Mouse (Mus musculus) thymus, adult 18-20 months (tissue): ENCODE measurements around the gene Cyb5rl.
"Not testable (repeated sequence)": the region's sequence is repeated elsewhere in the genome, so short reads cannot be mapped to it uniquely, and the experiment has no call there.

Source experiments
- DNase-seq, 2 experiments: peaks; one replicate each; pipeline ENCODE4 v3.0.0; 2022; ENCODE audit warnings: mixed read lengths in 2 of 2

The Cyb5rl gene

GRCm38 (mm10) chr4:107064394-107065098 is 2.2 kb upstream of the Cyb5rl start:
- DNase-seq = no peak

DNA sequence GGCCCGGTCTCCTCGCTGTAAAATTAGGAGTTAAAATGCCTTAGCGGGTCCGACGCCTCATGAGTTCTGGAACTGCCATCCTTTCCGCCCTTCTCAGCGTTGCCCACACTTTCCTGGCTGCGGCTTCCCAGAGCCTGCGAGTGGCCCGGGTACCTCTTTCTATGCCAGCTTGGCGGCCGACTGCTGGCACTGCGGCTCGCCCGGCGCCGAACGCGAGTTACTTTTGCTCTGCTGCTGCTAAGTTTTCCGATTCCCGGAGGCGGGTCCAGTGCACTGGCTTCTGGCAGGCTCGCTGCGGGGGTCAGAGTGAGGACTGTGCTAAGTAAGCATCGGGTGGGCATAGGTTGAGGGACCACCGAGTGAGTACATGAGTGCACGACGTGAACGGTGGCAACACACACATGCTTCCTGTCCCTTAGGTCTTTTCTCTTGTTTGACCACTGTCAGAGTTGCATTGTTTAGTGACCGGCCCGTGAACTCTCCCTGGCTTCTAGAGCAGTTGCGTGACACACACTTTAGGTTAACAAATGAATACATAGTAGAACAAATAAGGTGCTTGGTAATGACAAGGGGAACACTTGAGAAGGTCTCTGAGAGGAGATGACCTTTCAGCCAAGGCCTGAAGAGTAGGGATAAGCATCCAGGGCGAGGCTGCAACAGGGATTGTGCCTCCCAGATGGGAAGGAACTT is 508 bp downstream of the Cyb5rl start:
- peak in 1 of 2 experiments; percentile 22 for DNase-seq

DNA sequence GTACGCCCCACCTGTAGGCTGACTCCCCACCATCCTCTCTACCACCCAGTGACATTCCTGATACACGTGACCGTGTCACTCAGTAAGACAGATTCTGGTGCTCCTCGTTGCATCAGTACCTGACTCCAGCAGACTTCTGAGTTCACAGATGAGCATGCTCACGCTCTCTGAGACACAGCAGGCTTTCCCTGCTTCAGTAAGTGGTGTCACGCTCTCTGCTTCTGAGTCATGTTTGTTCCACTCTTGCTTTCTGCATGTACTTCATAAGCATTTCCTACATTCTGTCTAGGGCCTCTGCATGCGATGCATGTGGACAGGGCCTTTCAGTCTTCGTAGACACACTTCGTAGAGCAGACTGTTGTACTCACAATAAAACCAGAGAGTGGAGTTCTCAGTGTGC is 5.6 kb downstream of the Cyb5rl start:
- DNase-seq = no peak

- DNase-seq = no peak
Measured at GRCm38 (mm10) chr4:107075456-107075855, 8.7 kb downstream of the Cyb5rl start.

- no peak for DNase-seq
Measured at GRCm38 (mm10) chr4:107078894-107079293, 12.1 kb downstream of the Cyb5rl start.

DNA sequence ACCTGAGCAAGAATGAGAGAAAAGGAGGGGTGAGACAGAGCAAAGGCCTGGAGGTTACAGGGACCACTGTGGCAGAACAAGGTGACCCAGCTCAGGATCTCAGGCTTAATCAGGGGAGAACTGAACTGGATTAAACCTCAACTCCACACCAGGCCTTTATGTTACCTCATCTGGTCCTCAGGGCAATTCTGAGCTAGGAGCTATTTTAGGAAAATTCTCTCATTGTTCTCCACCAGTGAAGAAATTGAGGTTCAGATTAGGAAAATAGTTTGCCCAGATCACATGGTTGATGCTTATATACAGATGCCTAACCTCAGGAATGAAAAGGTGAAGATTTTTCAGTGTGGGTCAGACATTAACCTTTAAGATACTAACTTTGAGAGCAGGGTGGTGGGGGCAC is 12.9 kb downstream of the Cyb5rl start:
- no peak for DNase-seq

GRCm38 (mm10) chr4:107082185-107082584 is 15.4 kb downstream of the Cyb5rl start:
- no peak for DNase-seq

DNA sequence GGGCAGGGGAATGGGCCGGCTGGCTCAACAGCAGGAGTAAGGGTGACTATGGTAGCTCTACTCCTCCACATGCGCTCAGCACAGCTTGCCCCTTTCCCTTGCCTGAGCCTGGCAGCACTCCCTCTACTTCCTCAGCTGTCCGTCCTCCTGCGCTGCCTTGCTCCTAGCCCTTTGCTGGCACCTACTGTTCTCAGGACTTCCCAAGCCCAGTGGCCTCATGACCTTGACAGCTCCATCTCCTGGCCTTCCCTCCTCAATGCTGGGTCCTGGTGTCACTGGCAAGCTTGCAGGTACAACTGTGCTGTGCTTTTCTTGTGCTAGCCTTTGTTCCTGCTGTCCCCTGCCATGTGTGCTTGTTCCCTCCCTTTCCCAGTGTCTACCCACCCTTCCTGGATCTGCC is 16.3 kb downstream of the Cyb5rl start:
- no peak for DNase-seq

DNA sequence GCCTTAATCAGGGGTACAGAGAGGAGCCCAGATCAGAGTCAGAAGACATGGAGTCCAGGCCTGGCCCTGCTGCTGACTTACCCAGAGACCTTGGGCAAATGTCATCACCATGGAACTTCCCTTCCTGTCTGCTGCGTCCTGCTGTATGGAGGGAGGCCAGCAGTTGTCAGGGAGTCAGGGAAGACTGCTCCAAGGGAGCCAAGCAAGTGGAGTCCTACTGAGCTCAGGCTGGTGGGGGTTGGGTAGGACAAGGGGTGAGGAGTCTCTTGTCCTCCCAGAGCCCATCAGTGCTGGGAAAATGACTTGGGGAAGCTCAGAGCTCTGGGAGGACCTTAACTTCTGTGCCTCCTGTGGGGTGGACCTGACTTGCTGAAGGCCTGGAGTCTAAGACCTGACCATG is 17.6 kb downstream of the Cyb5rl start:
- DNase-seq = no peak

DNA sequence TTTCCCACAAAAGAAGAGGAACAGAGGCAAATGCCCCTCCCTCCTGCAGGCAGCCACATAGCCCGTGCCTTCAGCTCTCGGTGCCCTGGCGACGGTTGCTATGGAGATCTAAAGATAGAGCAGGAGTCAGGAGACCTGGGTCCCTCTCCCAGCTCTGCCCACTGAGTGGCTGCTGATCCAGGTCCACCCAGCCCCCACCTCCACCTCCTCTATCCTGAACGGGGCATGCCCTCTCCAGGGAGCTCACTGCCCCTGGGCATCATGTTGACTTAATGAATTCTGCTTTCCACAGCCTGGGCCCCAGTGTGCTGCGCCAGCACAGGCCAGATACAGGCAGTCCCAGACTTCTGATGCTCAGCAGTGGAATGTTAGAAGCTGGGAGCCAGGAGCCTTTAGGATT is 18.1 kb downstream of the Cyb5rl start:
- no peak for DNase-seq

DNA sequence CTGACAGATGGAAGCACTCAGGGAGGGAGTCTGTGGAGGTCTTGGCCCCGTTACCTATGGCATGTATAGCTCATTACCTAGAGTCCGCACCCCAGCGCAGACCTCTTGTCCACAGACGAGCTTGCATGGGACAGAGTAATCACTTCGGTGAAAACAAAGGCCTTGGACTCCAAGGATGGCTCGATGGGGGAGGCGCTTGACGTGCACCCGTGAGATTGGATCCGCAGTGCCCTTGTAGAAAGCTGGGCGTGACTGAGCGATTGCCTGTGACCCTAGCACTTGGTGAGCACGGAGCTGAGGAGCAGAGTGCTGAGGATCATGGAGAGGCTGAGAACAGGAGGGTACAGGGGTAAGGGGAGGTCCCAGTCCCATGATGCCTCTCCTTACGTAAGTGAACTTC is 24.9 kb downstream of the Cyb5rl start:
- DNase-seq = no peak

DNA sequence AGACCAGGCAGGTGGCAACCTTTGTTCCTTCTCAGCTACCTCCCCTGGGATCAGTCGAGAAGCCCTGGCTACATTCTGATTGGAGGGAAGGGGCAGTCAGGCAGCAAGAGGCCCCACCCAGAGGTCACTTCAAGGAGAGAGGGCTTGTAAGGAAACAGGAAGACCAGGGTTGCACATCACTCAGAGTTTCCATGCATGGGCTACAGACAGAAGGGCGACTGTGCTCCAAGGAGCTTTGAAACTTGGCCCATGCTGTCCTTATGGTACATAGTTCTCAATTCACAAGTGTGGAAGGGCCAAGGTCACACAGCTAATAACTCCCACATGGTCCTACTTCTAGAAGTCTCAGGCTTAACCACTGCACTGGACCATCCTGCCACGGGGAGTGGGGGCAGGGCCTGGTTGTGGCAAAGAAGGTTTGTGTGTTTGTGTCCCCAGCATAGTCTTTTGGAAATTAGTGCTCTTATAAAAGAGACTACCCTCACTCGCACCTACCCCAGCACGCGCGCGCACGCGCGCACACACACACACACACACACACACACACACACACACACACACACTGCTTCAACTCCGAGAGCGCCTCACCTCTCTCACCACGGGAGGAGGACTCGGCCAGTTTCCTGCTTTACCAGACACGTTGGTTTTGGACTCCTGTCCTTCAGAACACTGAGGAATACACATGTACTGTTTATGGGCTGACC is 27.8 kb downstream of the Cyb5rl start:
- DNase-seq = no peak

DNA sequence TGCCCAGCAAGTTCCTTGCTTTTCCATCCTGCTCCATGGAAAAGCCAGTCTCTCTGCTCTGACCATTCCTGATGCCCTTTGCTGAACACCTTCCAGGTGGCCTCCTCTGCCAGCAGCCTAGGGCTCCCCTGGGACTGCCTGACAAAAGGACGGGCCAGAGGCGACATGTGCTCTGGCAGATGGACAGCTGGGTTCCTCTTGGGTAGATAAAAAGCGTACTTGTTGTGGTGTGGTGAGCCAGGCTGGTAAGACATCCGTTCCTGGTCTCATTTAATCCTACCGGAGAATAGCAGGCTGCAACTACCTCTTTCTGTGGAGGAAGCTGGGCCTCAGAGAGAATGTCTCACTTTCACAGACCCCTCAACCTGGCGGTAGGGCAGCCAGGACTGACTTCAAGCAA is 29.3 kb downstream of the Cyb5rl start:
- no peak for DNase-seq

DNA sequence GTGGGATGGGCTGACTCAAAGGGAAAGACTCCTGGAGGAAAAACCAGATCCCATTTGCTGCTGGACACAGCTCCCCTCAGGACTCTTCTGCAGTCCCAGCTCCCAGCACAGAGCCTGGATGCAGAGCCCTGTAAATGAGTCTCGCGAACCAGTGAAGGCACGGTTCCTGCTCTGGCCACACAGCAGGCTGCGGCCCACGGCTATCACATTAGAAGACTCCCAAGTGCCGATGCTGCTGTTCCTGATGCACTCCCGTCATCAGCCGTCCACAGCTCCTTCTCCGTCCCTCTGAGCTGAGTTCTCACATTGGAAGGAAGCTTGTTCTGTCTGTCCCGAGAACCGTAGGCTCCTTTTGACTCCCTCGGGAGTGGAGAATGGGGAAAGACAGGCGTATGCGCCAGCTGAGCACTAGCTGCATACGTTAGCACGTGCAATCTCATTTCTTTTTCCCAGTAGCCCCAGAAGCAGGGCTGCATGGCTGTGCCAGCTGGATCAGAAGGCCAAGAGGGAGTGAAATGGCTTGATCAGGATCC is 30.1 kb downstream of the Cyb5rl start, which contains the start of gene Cdcp2:
Cdcp2 (plus strand) TSS at position 51 of the 533 bp plus-strand sequence.
- no peak for DNase-seq

DNA sequence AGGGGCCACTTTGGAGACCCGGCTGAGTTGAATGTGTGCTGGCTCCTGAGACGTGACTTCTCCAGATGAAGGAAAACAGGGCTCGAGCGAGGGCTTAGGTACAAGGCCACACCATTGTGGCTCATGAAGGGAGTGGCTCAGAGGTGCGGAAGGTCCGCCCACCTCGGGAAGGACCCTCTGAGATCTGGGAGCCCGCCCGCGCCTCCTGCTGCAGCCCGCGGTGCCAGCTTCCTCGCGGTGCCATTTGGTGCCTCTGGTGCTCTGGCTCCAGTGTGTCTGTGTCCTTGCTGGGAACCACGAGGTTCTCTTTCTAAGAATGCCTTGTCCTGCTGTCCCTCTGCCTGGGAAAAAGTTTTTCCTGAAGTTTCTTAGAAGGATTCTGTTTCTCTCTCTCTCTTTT is 31.1 kb downstream of the Cyb5rl start:
- no peak for DNase-seq

DNA sequence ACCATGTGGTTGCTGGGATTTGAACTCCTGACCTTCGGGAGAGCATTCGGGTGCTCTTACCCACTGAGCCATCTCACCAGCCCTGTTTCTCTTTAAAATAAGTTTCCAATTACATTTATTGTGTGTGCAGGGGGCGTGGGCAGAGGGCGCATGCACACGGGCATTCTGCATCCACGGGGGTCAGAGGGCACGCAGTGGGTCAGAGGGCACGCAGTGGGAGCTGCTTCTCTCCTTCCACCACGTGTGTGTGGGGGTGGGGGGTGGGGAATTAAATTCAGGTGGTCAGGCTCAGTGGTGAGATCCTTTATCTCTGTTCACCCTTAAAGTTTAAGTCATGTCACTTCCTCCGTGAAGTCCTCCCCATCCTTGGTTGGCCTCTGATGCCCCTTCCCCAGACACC is 31.6 kb downstream of the Cyb5rl start:
- no peak for DNase-seq

GRCm38 (mm10) chr4:107098791-107099525 is 32.2 kb downstream of the Cyb5rl start:
- DNase-seq = no peak

DNA sequence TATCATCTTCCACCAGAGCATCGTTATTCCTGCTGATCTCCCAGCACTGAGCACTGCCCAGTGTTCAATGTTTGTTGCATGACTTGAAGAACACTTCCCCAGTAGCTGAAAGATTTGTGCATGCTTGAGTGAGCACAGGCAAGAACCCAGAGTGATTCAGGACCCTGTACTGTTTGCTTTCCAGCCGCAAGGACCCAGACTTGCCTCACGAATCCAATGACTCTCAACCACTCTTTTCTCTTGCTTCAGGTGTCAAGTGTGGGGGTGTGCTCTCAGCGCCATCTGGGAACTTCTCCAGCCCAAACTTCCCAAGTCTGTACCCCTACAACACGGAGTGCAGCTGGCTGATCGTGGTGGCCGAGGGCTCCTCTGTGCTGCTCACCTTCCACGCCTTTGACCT is 35.4 kb downstream of the Cyb5rl start:
- no peak for DNase-seq

DNA sequence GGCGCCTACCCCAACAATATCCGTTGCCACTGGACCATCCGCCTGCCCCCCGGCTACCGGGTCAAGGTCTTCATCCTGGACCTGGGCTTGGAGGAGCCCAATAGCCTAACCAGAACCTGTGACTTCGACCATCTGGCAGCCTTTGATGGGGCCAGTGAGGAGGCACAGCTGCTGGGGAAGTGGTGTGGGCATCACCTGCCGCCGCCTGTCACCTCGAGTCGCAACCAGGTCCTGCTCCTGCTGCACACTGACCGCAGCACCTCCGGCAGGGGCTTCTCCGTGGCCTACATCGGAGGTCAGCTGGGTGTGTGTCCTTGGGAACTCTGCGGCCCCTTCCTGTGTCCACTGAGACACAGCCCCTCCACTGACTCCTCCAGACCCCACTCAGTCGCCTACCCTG is 40.0 kb downstream of the Cyb5rl start:
- DNase-seq = no peak

GRCm38 (mm10) chr4:107108291-107108731 is 41.5 kb downstream of the Cyb5rl start:
- DNase-seq = no peak

DNA sequence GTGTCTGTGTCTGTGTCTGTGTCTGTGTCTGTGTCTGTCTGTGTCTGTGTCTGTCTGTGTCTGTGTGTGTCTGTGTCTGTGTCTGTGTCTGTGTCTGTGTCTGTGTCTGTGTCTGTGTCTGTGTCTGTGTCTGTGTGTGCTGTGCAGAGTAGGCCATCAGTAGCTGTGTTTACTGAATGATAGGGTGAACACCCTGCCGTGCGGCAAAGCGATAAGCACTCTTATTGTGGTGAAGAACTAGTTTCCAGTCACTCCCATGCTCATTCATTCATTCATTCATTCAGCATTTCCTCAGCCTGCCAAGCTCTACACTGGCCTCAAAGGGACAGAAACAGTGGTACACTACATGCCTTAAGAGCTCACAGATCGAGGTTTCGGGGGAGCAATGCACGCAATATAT is 42.4 kb downstream of the Cyb5rl start:
- not testable (repeated sequence) for DNase-seq

DNA sequence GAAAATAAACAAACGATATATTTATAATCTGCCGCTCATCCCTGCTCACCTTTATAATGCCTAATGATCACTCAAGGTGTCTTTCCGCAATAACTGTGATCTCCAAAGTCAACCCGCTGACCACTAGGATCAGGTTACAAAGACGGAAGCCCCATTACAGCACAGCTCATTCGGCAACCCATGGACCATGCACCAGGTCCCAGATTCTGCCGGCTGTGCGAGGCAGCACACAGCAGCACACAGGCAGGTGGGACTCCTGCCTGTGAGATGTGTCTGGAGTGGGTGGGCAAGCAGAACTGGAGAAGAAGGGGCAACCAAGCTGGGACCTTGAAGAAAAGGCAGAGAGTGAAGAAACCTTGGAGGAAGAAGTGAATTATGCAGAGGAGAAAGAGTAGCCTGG is 47.5 kb downstream of the Cyb5rl start:
- DNase-seq = no peak
